Mouse (Mus musculus) lung, embryonic 16.5 days (tissue): ENCODE data around the gene Gnl3l. TPM values are rescaled to one million over a fixed set of nuclear protein-coding genes. Genes with fewer than 3 reads are reported as not detected.

ENCODE experiments used
- ATAC-seq: fragments of 200-750 bp; cut with Nextera tagmentation; 2 replicates; pipeline ENCODE4 v1.8.0; 2017; ENCODE audit warnings: low read depth, mild to moderate bottlenecking, moderate library complexity
- H3K27ac ChIP-seq: fragments of 300-500 bp; sonication (generic); 2 replicates; pipeline ENCODE4 v1.5.1; 2014; ENCODE audit warnings: mild to moderate bottlenecking, control low read depth, low read length
- H3K27me3 ChIP-seq: fragments of 300-500 bp; sonication (generic); 2 replicates; pipeline ENCODE4 v1.6.1; 2014; ENCODE audit warnings: low read depth, low read length, mixed read lengths; ENCODE audit not compliant: control insufficient read depth, insufficient read depth
- H3K36me3 ChIP-seq: fragments of 300-500 bp; sonication (generic); 2 replicates; pipeline ENCODE4 v1.6.1; 2014; ENCODE audit warnings: low read length; ENCODE audit not compliant: control insufficient read depth, insufficient read depth
- H3K4me1 ChIP-seq: fragments of 300-500 bp; sonication (generic); replicated peaks from 2 replicates; pipeline ENCODE4 v1.6.1; 2014; ENCODE audit warnings: low read length, mixed read lengths; ENCODE audit not compliant: control insufficient read depth, insufficient read depth
- H3K4me2 ChIP-seq: fragments of 300-500 bp; sonication (generic); 2 replicates; pipeline ENCODE4 v1.6.1; 2014; ENCODE audit warnings: low read depth, low read length, control low read depth
- H3K4me3 ChIP-seq: fragments of 300-500 bp; sonication (generic); 2 replicates; pipeline ENCODE4 v1.5.1; 2014; ENCODE audit warnings: mild to moderate bottlenecking, low read length, control low read depth
- H3K9ac ChIP-seq: fragments of 300-500 bp; sonication (generic); 2 replicates; pipeline ENCODE4 v1.6.1; 2014; ENCODE audit warnings: low read length, control low read depth
- H3K9me3 ChIP-seq: fragments of 300-500 bp; sonication (generic); 2 replicates; pipeline ENCODE4 v1.6.1; 2016; ENCODE audit warnings: low read length; ENCODE audit not compliant: control insufficient read depth
- whole genome bisulfite sequencing: fragments of 180-500 bp; shearing (Covaris S2); extraction: QIAGEN DNeasy Blood & Tissue Kit; methylation state at CpG from one replicate; pipeline ENCODE4 v1.1.7; 2014; 5-methylcytosine and 5-hydroxymethylcytosine counted together
- polyA plus RNA-seq: library from polyadenylated mRNA; unstranded; fragments of >200 nt; fragmentation: Nextera tagmentation; extraction: Ambion mirVana; gene quantifications from 2 replicates; pipeline ENCODE4 v1.2.1, GENCODE M21; 2015

The Gnl3l gene
- polyA plus RNA-seq = 24.2 and 26.5 TPM in 2 replicates

DNA sequence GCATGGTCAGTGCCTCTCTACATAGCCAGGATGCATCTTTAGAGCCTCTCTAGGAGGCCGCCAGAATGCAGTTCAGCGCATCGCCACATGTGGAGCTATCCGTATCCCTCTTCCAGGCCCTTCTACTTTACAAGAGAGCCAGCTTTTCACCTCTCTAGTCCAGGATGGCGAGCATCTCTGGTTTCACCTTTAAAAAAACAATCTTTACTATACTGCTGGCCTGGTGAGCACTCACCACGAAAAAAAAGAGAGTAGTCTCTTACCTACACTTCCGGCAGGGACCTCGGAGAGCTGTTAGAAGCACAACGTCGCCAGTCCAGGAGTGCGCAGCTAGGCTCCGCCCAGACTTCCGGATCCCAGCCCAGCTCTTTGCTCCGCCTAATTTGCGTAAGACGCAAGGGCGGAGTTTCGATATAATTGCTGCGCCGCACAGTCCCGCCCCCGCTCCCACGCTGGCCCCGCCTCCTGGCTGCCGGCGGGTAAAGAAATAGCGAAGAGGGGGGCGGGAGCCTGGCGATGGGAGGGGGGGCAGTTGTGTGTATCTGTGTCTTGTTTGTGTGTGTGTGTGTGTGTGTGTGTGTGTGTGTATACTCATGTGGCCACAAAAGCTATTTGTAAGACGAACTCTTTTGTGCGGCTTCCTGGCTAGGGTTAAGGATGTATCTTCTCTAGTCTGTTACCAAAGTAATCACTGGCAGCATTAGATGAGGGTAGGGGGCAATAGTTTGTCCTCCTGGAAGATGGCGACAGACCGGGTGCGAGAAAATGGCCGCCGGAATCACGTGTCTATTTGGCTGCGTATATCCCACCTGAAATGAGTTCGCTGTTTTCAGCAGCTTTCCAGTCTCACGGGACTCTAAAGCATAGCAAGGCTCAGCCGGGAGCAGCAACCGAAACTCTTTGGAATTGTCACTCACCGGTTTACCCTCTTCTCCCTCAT is at the start of gene Gnl3l:
Gene Gnl3l (minus strand): TSS at position 385 of the 940 bp plus-strand sequence.
- H3K4me2 ChIP-seq = peak within 1 kb of the TSS; percentile 62
- WGBS = 18% methylated on average over 41 of the region's 43 CpGs
- H3K27me3 ChIP-seq = no peaks in the 10 kb centered on the region
- peak within 1 kb of the TSS; percentile 57 for H3K9ac ChIP-seq
- H3K9me3 ChIP-seq = no peaks in the 10 kb centered on the region
- H3K36me3 ChIP-seq = no peaks in the 10 kb centered on the region
- H3K4me3 ChIP-seq = peak within 1 kb of the TSS; percentile 59
- peaks cover 6% of the 10 kb centered on the region; the same call in 1 of the 2 replicates for H3K4me1 ChIP-seq
- H3K27ac ChIP-seq = peak within 1 kb of the TSS; percentile 71
- peak; percentile 98 for ATAC-seq

DNA sequence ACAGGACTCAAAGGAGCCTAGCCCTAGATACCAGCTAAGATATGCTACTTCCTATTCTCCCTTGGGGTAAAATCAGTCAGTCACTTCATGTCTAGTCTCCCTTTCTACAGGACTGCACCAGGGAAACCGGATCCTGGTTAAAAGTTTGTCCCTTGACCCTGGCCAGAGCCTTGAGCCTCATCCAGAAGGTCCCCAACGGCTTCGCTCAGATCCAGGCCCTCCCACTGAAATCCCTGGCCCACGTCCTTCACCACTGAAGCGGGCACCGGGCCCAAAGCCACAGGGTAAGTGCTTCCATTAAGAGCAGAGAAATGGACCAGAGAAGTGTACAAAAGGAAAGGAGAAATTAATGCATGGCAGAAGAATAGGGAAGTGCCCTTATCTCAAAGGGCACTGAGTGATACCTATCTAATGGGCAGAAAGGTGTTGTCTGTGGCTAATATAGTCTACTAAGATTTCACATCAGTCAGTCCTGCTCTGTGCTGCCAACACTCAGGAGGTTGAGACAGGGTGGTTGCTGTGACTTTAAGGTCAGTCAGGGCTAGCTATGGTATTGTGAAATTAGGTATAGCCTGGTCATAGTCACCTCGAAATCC is 49.0 kb upstream of the Gnl3l start:
- no peaks in the 10 kb centered on the region for H3K4me1 ChIP-seq
- H3K27me3 ChIP-seq = no peaks in the 10 kb centered on the region
- no peak overlapping the region for H3K4me2 ChIP-seq
- H3K9ac ChIP-seq = no peak overlapping the region
- no peaks in the 10 kb centered on the region for H3K36me3 ChIP-seq
- 82% methylated on average over 7 of the region's 7 CpGs for WGBS
- ATAC-seq = no peak
- H3K9me3 ChIP-seq = no peaks in the 10 kb centered on the region
- H3K4me3 ChIP-seq = no peak overlapping the region
- no peak overlapping the region for H3K27ac ChIP-seq

DNA sequence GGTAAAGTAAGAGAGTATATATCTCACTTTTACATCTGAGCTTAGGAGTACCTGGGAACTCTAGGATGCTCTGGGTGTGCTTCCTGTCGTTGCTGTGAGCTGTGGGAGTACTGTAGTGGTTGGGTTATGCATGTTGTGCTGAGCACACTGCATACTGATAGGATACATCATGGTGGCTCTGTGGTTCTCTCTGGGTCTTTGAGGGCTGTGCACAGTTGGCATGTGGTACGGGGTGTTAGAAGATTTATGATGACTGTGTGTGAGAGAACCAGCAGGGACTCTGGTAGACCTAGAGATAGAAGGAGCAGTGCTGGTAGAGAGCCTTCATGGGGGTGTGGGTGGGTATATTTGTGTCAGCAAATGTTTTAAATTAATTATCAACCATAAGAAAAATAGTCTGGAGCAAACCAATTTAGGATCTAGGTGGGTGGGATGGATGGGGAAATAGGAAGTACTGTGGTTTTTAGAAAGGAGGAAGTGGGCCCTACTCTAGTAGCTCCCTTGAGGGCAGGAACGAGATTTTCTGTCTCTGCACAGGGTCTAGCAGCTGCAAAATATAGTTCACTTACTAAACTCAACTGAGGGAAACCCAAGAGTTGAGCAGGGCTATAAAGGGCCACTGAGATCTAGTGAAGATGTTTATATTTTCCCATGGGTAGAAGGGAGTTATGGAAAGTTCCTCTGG is 44.6 kb upstream of the Gnl3l start:
- ATAC-seq = no peak
- Histone ChIP-seq H3K4me1 (no peaks in the 10 kb centered on the region), H3K27ac (no peak overlapping the region), H3K27me3 (no peaks in the 10 kb centered on the region), H3K9ac (no peak overlapping the region), H3K4me2 (no peak overlapping the region), H3K4me3 (no peak overlapping the region), H3K9me3 (no peaks in the 10 kb centered on the region), H3K36me3 (no peaks in the 10 kb centered on the region)
- WGBS = 52% methylated on average over 3 of the region's 3 CpGs

DNA sequence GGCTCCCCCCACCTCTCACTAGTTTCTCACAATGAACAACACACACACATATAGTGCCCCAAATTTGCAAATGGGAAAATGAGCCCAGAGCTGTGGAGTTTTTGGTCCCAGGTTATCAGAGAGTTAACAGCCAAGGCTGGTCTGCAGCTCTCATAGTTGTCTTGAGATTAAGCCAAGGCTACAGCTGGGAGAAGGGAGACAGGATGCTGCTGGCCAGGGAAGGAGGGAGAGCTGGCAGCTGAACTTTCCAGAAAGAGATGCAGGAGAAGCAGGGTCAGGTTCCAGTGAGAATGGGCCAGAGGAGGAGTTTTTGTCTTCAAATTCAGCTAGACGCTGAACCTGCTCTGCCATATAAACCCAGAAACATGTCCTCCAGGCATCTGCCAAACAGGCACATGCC is 42.2 kb upstream of the Gnl3l start:
- Histone ChIP-seq H3K36me3 (no peaks in the 10 kb centered on the region), H3K4me3 (no peak overlapping the region), H3K9ac (no peak overlapping the region), H3K4me2 (no peak overlapping the region), H3K4me1 (peaks cover 1% of the 10 kb centered on the region), H3K27me3 (no peaks in the 10 kb centered on the region), H3K27ac (no peak overlapping the region), H3K9me3 (no peaks in the 10 kb centered on the region)
- 94% methylated on average over 1 of the region's 1 CpGs for WGBS
- ATAC-seq = no peak

DNA sequence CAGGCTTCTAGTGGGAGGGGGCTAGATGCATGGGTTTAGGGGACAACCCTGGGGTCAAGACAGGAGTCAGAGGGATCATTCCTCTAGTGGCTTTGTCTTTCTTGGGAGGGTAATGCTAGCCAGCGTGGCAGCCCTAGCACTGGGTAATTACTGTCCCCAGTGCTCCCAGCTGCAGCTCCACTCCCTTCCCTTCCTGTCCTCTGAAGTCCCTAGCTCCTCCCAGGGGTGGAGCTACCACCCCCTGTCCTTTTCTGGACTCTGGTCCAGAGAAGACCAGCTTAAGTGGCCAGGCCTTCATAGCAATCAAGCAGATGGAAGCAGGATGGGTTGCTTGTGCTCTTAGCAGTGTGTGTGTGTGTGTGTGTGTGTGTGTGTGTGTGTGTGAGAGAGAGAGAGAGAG is 38.4 kb upstream of the Gnl3l start:
- ATAC-seq = peak; percentile 85
- WGBS = 15% methylated on average over 1 of the region's 1 CpGs
- H3K4me3 ChIP-seq = no peak overlapping the region
- H3K4me2 ChIP-seq = no peak overlapping the region
- H3K4me1 ChIP-seq = peaks cover 11% of the 10 kb centered on the region
- H3K36me3 ChIP-seq = no peaks in the 10 kb centered on the region
- no peaks in the 10 kb centered on the region for H3K9me3 ChIP-seq
- no peak overlapping the region for H3K27ac ChIP-seq
- no peak overlapping the region for H3K9ac ChIP-seq
- no peaks in the 10 kb centered on the region for H3K27me3 ChIP-seq

DNA sequence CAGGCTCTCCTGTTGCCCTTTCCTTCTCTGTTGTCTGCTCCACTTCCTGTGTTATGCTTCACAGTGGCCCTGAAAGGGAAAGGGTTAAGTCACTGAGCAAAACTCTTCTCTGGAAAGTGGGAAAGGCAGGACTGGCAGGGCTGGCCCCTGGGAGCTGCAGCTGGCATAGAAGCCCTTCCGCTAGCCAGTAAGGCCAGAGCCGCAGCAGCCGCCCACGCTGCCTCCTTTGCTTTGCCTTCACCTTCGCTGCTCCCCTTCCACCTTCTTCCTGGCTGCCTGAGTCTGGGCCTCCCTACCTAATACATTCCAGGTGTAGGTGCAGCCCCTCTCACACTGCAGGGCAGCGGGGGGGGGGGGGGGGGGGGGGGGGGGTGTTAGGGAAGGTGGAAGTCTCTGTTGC is 37.4 kb upstream of the Gnl3l start:
- Histone ChIP-seq H3K27ac (peak overlapping the region; percentile 59), H3K4me2 (0 out of 2 replicates have a peak overlapping the region, but pooled peaks have one; percentile 11), H3K9ac (no peak overlapping the region), H3K9me3 (no peaks in the 10 kb centered on the region), H3K4me3 (no peak overlapping the region), H3K36me3 (no peaks in the 10 kb centered on the region), H3K4me1 (peaks cover 13% of the 10 kb centered on the region), H3K27me3 (no peaks in the 10 kb centered on the region)
- WGBS = 45% methylated on average over 5 of the region's 6 CpGs
- peak; percentile 51; the same call in 1 of the 2 replicates for ATAC-seq

DNA sequence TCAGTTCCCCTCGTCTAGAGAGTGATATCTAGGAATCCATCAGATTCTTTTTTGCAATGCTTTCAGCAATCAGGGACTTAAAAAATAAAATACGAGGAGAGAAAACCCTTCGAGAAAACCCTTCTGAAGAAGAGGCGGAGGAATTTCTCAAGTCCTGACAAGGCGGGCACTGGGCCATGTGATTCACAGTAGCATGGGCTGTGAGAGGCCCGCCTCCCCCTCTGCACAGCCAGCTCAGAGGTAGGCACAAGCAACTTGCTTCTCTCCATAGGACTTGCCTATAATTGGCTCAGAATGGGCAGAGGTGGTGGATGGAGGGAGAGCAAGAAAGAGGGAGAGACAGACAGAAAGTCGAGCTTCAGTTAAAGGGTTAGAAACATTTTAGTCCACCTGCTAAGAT is 33.2 kb upstream of the Gnl3l start:
- no peak for ATAC-seq
- WGBS = 62% methylated on average over 7 of the region's 7 CpGs

DNA sequence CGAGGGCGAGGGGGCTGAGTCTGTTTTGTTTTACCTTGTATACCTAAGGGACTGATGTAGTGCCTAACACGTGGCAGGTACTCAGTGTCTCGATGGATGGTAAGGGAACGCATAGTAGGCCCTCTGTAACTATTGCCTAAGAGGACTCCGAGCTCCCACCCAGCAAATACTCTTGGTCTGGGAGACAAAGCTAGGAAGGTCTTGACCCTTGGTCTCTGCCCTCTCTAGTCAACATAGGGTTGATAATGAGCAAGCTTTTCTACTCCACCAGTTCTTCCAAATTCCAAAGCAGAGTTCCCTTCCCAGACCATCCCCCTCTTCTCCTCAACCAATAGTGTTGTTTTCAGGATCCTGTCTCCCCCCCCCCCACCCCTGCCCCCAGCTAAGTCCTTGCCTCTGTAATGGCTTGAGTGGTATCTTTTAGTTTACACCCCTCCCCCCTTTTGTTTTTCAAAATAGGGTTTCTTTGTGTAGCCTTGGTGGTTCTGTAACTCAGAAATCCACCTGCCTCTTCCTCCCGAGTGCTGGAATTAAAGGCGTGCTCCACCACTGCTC is 32.6 kb upstream of the Gnl3l start:
- H3K9me3 ChIP-seq = no peaks in the 10 kb centered on the region
- no peak overlapping the region for H3K4me3 ChIP-seq
- peaks cover 21% of the 10 kb centered on the region for H3K4me1 ChIP-seq
- WGBS = 51% methylated on average over 8 of the region's 8 CpGs
- peak overlapping the region; percentile 61; the same call in 1 of the 2 replicates for H3K4me2 ChIP-seq
- no peak overlapping the region for H3K9ac ChIP-seq
- ATAC-seq = no peak
- H3K36me3 ChIP-seq = no peaks in the 10 kb centered on the region
- H3K27me3 ChIP-seq = no peaks in the 10 kb centered on the region
- no peak overlapping the region for H3K27ac ChIP-seq

More for the DNA sequence above, 33.2 kb upstream of the Gnl3l start:
- peaks cover 21% of the 10 kb centered on the region for H3K4me1 ChIP-seq
- H3K4me3 ChIP-seq = no peak overlapping the region
- H3K9me3 ChIP-seq = no peaks in the 10 kb centered on the region
- H3K27ac ChIP-seq = no peak overlapping the region
- H3K27me3 ChIP-seq = no peaks in the 10 kb centered on the region
- no peak overlapping the region for H3K4me2 ChIP-seq
- H3K36me3 ChIP-seq = no peaks in the 10 kb centered on the region
- no peak overlapping the region for H3K9ac ChIP-seq
